Mouse (Mus musculus): ENCODE measurements around the gene Cldn11.

GRCm38 (mm10) chr3:31134246-31134645 lies 15.5 kb upstream of the Cldn11 start:
- no peak for TF ChIP-seq CTCF (IDR thresholded peaks at IDR 0.05)
- TF ChIP-seq EP300 (IDR thresholded peaks at IDR 0.05; ENCODE audit: insufficient read depth, low read depth, low read length), result no peak
- TF ChIP-seq POLR2A (IDR thresholded peaks at IDR 0.05; ENCODE audit: insufficient read depth, low read depth, low read length), result no peak

Measured in heart, adult 2 months (tissue).